Mouse (Mus musculus) olfactory bulb, adult 2 months (tissue): ENCODE results near the gene BC004004. TPM values are rescaled to one million over a fixed set of nuclear protein-coding genes. Genes with fewer than 3 reads are reported as not detected.

Source experiments
- H3K27ac ChIP-seq: fragments of 200-500 bp; 2 replicates; pipeline ENCODE4 v1.5.1; 2012; ENCODE audit warnings: low read depth, low read length; ENCODE audit not compliant: insufficient read depth
- H3K4me1 ChIP-seq: fragments of 200-500 bp; 2 replicates; pipeline ENCODE4 v1.6.1; 2012; ENCODE audit warnings: low read length; ENCODE audit not compliant: control insufficient read depth, insufficient read depth
- H3K4me3 ChIP-seq: fragments of 200-500 bp; 2 replicates; pipeline ENCODE4 v1.5.1; 2012; ENCODE audit warnings: mild to moderate bottlenecking, low read depth, low read length, moderate library complexity; ENCODE audit not compliant: insufficient read depth
- CTCF ChIP-seq: fragments of 200-500 bp; IDR thresholded peaks from 2 replicates; pipeline ENCODE4 v1.5.1; 2012; ENCODE audit warnings: low read depth, mild to moderate bottlenecking, low read length, moderate library complexity; ENCODE audit not compliant: insufficient read depth
- POLR2A ChIP-seq: fragments of 200-500 bp; IDR thresholded peaks from 2 replicates; pipeline ENCODE4 v1.6.1; 2012; ENCODE audit warnings: mild to moderate bottlenecking, low read depth, low read length, moderate library complexity; ENCODE audit not compliant: insufficient read depth
- WGBS: fragments of 180-500 bp; shearing (Covaris S2); methylation state at CpG from one replicate; pipeline ENCODE4 v1.1.7; 2018; 5-methylcytosine and 5-hydroxymethylcytosine counted together
- polyA plus RNA-seq: library from polyadenylated mRNA; stranded (reverse); fragments of >200 nt; gene quantifications from 2 replicates; pipeline ENCODE4 v1.2.4, GENCODE M21; 2012; ENCODE audit warnings: low replicate concordance; ENCODE audit not compliant: missing spikeins, insufficient read depth, insufficient read length

BC004004 gene
- polyA plus RNA-seq, 1 experiment: not detected

GRCm38 (mm10) chr17:29301421-29301820, 32.8 kb downstream of the BC004004 start:
- Histone ChIP-seq H3K4me1 (peaks cover 24% of the 10 kb centered on the region), H3K27ac (no peak overlapping the region), H3K4me3 (no peak overlapping the region)
- 91% methylated on average over 6 of the region's 6 CpGs for WGBS
- TF ChIP-seq CTCF (no peak), POLR2A (no peak)

- no peak overlapping the region for H3K27ac ChIP-seq
- WGBS: 56% methylated on average over 5 of the region's 5 CpGs
- H3K4me3 ChIP-seq: no peak overlapping the region
- TF ChIP-seq POLR2A: no peak
- no peak for TF ChIP-seq CTCF
- H3K4me1 ChIP-seq: peaks cover 24% of the 10 kb centered on the region
Measured at GRCm38 (mm10) chr17:29302149-29302548, 33.6 kb downstream of the BC004004 start.

GRCm38 (mm10) chr17:29303087-29303486, 34.5 kb downstream of the BC004004 start:
- 59% methylated on average over 3 of the region's 3 CpGs for WGBS
- H3K4me3 ChIP-seq: no peak overlapping the region
- H3K4me1 ChIP-seq: peaks cover 24% of the 10 kb centered on the region
- TF ChIP-seq POLR2A (no peak), CTCF (no peak)
- no peak overlapping the region for H3K27ac ChIP-seq

- Histone ChIP-seq H3K4me1 (peaks cover 24% of the 10 kb centered on the region), H3K27ac (no peak overlapping the region), H3K4me3 (no peak overlapping the region)
- no peak for TF ChIP-seq CTCF
- no peak for TF ChIP-seq POLR2A
- WGBS: 94% methylated on average over 3 of the region's 3 CpGs
Measured at GRCm38 (mm10) chr17:29303856-29304255, 35.3 kb downstream of the BC004004 start.

GRCm38 (mm10) chr17:29304376-29305057, 35.9 kb downstream of the BC004004 start:
- Histone ChIP-seq H3K4me3 (no peak overlapping the region), H3K27ac (no peak overlapping the region), H3K4me1 (peaks cover 24% of the 10 kb centered on the region)
- 80% methylated on average over 13 of the region's 13 CpGs for WGBS
- TF ChIP-seq CTCF (no peak), POLR2A (no peak)

- Histone ChIP-seq H3K27ac (no peak overlapping the region), H3K4me3 (no peak overlapping the region), H3K4me1 (peaks cover 24% of the 10 kb centered on the region)
- 38% methylated on average over 15 of the region's 15 CpGs for WGBS
- TF ChIP-seq POLR2A: no peak
Measured at GRCm38 (mm10) chr17:29305058-29305806, 36.6 kb downstream of the BC004004 start.

GRCm38 (mm10) chr17:29305871-29306270, 37.3 kb downstream of the BC004004 start:
- Histone ChIP-seq H3K4me1 (peaks cover 24% of the 10 kb centered on the region), H3K4me3 (no peak overlapping the region), H3K27ac (no peak overlapping the region)
- WGBS: 82% methylated on average over 7 of the region's 7 CpGs
- TF ChIP-seq POLR2A (no peak), CTCF (no peak)

GRCm38 (mm10) chr17:29310056-29310623, 41.6 kb downstream of the BC004004 start:
- Histone ChIP-seq H3K4me1 (peaks cover 6% of the 10 kb centered on the region; the same call in 1 of the 2 replicates), H3K27ac (no peak overlapping the region), H3K4me3 (no peak overlapping the region)
- no peak for TF ChIP-seq POLR2A
- TF ChIP-seq CTCF: no peak
- 89% methylated on average over 21 of the region's 21 CpGs for WGBS

GRCm38 (mm10) chr17:29311602-29312001, 43.0 kb downstream of the BC004004 start:
- Histone ChIP-seq H3K27ac (no peak overlapping the region), H3K4me1 (peaks cover 2% of the 10 kb centered on the region; the same call in 1 of the 2 replicates), H3K4me3 (no peak overlapping the region)
- WGBS: 84% methylated on average over 8 of the region's 8 CpGs
- TF ChIP-seq POLR2A (no peak), CTCF (no peak)
